Mouse (Mus musculus): ENCODE measurements at regions not wholly inside any gene's neighbourhood (a gene's known extent, or its start where the extent isn't known, plus 50 kb on each side); places are given as distances from the start of the nearest gene placed in this dataset.

DNA sequence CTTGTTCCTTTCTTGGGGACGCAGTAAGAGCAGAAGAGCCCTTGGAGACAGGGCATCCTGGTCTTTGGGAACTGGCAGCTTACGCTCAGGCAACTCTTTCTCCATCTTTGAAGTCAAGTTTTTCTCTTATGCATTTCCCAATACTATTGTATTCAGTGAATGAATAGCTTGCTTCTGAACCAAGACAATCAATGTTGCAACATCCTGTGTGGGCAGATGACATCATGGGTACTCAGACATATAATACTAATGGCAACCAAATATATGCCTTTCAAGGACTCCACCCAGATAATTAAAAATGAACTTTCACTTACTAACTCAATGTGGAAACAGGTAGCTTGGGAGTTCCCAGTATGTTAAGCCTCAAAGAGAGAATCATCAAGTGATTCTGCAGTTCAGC lies 104.6 kb downstream of the Ngf start:
- H3K27ac ChIP-seq (ENCODE audit: low read length) = no peak overlapping the region
- H3K4me3 ChIP-seq (ENCODE audit: low read depth, low read length) = no peak overlapping the region
- WGBS (ENCODE audit: insufficient replicate concordance) = 48% methylated on average over 2 of the region's 2 CpGs
- H3K9ac ChIP-seq (ENCODE audit: low read depth, low read length) = no peak overlapping the region
- no peaks in the 10 kb centered on the region for H3K27me3 ChIP-seq (ENCODE audit: control insufficient read depth, insufficient read depth, low read depth, low read length)
- no peaks in the 10 kb centered on the region for H3K36me3 ChIP-seq (ENCODE audit: control insufficient read depth, insufficient read depth)
- ATAC-seq (ENCODE audit: low read depth) = no peak
- no peaks in the 10 kb centered on the region for H3K4me1 ChIP-seq (ENCODE audit: control insufficient read depth, low read depth, low read length)
- H3K4me2 ChIP-seq (ENCODE audit: low read depth, low read length) = no peak overlapping the region
- no peaks in the 10 kb centered on the region for H3K9me3 ChIP-seq (replicated peaks; ENCODE audit: control insufficient read depth, low read length)

DNA sequence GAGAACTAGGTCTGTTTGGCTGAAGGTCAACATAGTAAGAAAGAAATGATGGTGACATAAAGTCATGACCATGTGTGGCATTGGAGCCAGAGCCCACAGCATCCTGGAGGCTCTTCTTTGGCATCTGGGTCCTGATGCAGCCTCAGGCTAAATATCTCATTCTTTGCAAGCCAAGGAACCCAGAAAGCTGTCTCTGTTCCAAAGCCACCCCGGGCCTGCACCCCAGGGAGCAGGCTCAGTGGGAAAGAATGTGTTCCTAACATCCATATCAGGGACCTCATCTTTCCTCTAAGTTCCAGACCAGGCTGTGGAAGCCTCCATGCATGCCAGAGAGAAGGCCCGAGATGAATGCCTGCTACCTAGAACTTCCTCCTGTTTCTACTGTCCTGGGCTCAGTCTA lies 107.2 kb downstream of the Ngf start:
- H3K4me2 ChIP-seq (ENCODE audit: low read depth, low read length) = no peak overlapping the region
- no peaks in the 10 kb centered on the region for H3K4me1 ChIP-seq (ENCODE audit: control insufficient read depth, low read depth, low read length)
- H3K27me3 ChIP-seq (ENCODE audit: control insufficient read depth, insufficient read depth, low read depth, low read length) = no peaks in the 10 kb centered on the region
- WGBS (ENCODE audit: insufficient replicate concordance) = 48% methylated on average over 2 of the region's 2 CpGs
- no peak overlapping the region for H3K27ac ChIP-seq (ENCODE audit: low read length)
- ATAC-seq (ENCODE audit: low read depth) = no peak
- H3K36me3 ChIP-seq (ENCODE audit: control insufficient read depth, insufficient read depth) = no peaks in the 10 kb centered on the region
- H3K9ac ChIP-seq (ENCODE audit: low read depth, low read length) = no peak overlapping the region
- H3K4me3 ChIP-seq (ENCODE audit: low read depth, low read length) = no peak overlapping the region
- no peaks in the 10 kb centered on the region for H3K9me3 ChIP-seq (replicated peaks; ENCODE audit: control insufficient read depth, low read length)

DNA sequence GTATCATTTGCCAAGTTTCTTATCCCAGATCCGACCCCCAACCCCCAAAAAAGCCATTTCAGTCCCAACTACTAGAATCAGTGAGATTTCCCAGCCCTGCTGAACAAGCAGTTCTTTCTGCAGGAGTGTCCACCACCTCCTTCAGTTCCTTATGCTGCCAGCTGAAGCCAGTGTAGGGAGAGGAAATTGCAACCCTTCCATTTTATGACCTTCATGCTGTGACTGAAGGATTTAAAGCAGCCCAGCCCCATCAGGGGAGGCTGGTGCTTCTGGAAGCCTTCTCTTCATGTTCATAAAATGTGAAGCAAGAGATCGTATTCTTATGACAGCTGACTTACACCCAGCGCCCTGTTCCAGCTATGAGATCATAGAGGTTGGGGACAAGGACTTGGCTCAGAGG lies 112.1 kb downstream of the Ngf start:
- H3K36me3 ChIP-seq (ENCODE audit: control insufficient read depth, insufficient read depth) = no peaks in the 10 kb centered on the region
- no peaks in the 10 kb centered on the region for H3K9me3 ChIP-seq (replicated peaks; ENCODE audit: control insufficient read depth, low read length)
- no peak overlapping the region for H3K9ac ChIP-seq (ENCODE audit: low read depth, low read length)
- no peaks in the 10 kb centered on the region for H3K4me1 ChIP-seq (ENCODE audit: control insufficient read depth, low read depth, low read length)
- H3K27ac ChIP-seq (ENCODE audit: low read length) = no peak overlapping the region
- no peak for ATAC-seq (ENCODE audit: low read depth)
- H3K4me3 ChIP-seq (ENCODE audit: low read depth, low read length) = no peak overlapping the region
- 48% methylated on average over 3 of the region's 3 CpGs for WGBS (ENCODE audit: insufficient replicate concordance)
- no peaks in the 10 kb centered on the region for H3K27me3 ChIP-seq (ENCODE audit: control insufficient read depth, insufficient read depth, low read depth, low read length)
- H3K4me2 ChIP-seq (ENCODE audit: low read depth, low read length) = no peak overlapping the region

DNA sequence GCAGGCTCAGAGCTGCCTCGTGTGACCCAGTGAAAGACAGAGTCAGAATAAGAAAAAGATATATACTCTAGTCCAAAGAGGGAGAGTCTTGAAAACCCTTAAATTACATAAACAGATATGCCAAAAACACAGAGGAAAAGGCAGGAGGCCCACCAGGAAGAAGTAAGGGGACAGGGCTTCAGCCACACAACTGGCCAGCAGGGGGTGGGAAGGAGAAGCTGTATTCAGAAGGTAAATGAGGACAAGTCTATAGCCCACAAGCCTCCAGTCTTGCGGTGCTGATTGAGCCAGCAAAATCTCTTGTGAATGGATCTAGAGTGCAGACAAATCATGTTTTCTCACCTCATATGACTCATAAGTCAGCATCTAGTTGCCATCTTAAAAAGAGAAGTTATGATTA lies 115.4 kb downstream of the Ngf start:
- 66% methylated on average over 2 of the region's 2 CpGs for WGBS (ENCODE audit: insufficient replicate concordance)

DNA sequence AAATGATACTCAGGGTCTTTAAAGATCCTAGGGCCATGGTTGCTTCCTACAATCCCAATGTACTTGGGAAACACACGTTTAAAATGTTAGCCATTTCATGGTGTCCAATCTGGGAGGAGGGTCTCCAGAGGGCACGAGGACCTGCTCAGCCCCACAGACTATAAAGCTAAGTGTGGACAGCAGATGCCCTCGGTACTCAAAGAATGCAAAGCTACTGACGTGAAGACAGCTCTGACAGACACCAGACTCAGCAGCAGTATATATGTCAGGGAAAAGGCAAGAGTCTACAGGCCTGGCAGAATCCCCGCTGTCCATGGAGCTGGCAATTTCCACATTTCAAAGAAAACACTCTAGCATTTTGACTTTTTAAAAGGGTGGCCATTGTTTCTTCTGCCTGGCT lies 116.5 kb downstream of the Ngf start:
- Histone ChIP-seq H3K9ac (ENCODE audit: low read depth, low read length) (no peak overlapping the region), H3K9me3 (replicated peaks; ENCODE audit: control insufficient read depth, low read length) (no peaks in the 10 kb centered on the region), H3K27ac (ENCODE audit: low read length) (no peak overlapping the region), H3K4me1 (ENCODE audit: control insufficient read depth, low read depth, low read length) (no peaks in the 10 kb centered on the region), H3K4me3 (ENCODE audit: low read depth, low read length) (no peak overlapping the region), H3K4me2 (ENCODE audit: low read depth, low read length) (no peak overlapping the region), H3K36me3 (ENCODE audit: control insufficient read depth, insufficient read depth) (no peaks in the 10 kb centered on the region), H3K27me3 (ENCODE audit: control insufficient read depth, insufficient read depth, low read depth, low read length) (no peaks in the 10 kb centered on the region)
- no peak for ATAC-seq (ENCODE audit: low read depth)
- 43% methylated on average over 5 of the region's 5 CpGs for WGBS (ENCODE audit: insufficient replicate concordance)

More for the DNA sequence above, 115.4 kb downstream of the Ngf start:
- Histone ChIP-seq H3K27ac (ENCODE audit: low read length) (no peak overlapping the region), H3K4me1 (ENCODE audit: control insufficient read depth, low read depth, low read length) (no peaks in the 10 kb centered on the region), H3K9me3 (replicated peaks; ENCODE audit: control insufficient read depth, low read length) (no peaks in the 10 kb centered on the region), H3K9ac (ENCODE audit: low read depth, low read length) (no peak overlapping the region), H3K4me2 (ENCODE audit: low read depth, low read length) (no peak overlapping the region), H3K36me3 (ENCODE audit: control insufficient read depth, insufficient read depth) (no peaks in the 10 kb centered on the region), H3K27me3 (ENCODE audit: control insufficient read depth, insufficient read depth, low read depth, low read length) (no peaks in the 10 kb centered on the region), H3K4me3 (ENCODE audit: low read depth, low read length) (no peak overlapping the region)
- no peak for ATAC-seq (ENCODE audit: low read depth)

DNA sequence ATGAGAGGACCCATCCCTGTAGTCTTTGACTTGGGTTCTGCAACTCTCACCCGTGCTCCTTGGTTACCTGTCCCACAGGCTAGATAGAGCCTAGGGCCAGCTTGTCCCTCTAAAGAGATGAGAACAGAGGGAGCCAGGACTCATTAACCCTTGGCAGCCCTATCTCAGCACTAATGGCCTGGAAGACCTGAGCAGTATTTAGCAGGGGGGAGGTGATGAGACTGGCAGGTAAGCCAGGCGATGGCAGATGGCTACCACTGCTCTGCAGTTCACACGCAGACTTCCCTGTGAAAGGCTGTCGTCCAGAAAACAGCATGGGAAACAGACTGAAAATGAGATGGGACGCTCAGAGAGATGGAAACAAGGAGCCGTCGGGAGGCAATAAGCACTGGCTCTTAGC lies 122.3 kb downstream of the Ngf start:
- Histone ChIP-seq H3K36me3 (ENCODE audit: control insufficient read depth, insufficient read depth) (no peaks in the 10 kb centered on the region), H3K27me3 (ENCODE audit: control insufficient read depth, insufficient read depth, low read depth, low read length) (no peaks in the 10 kb centered on the region), H3K4me3 (ENCODE audit: low read depth, low read length) (no peak overlapping the region), H3K4me1 (ENCODE audit: control insufficient read depth, low read depth, low read length) (no peaks in the 10 kb centered on the region), H3K4me2 (ENCODE audit: low read depth, low read length) (no peak overlapping the region), H3K27ac (ENCODE audit: low read length) (no peak overlapping the region), H3K9ac (ENCODE audit: low read depth, low read length) (no peak overlapping the region), H3K9me3 (replicated peaks; ENCODE audit: control insufficient read depth, low read length) (no peaks in the 10 kb centered on the region)
- WGBS (ENCODE audit: insufficient replicate concordance) = 68% methylated on average over 7 of the region's 7 CpGs
- ATAC-seq (ENCODE audit: low read depth) = no peak

GRCm38 (mm10) chr3:102596944-102597551 lies 127.3 kb downstream of the Ngf start:
- H3K27me3 ChIP-seq (ENCODE audit: control insufficient read depth, insufficient read depth, low read depth, low read length) = no peaks in the 10 kb centered on the region
- 64% methylated on average over 4 of the region's 4 CpGs for WGBS (ENCODE audit: insufficient replicate concordance)
- H3K27ac ChIP-seq (ENCODE audit: low read length) = no peak overlapping the region
- ATAC-seq (ENCODE audit: low read depth) = no peak
- no peak overlapping the region for H3K9ac ChIP-seq (ENCODE audit: low read depth, low read length)
- H3K4me1 ChIP-seq (ENCODE audit: control insufficient read depth, low read depth, low read length) = no peaks in the 10 kb centered on the region
- no peak overlapping the region for H3K4me2 ChIP-seq (ENCODE audit: low read depth, low read length)
- no peaks in the 10 kb centered on the region for H3K9me3 ChIP-seq (replicated peaks; ENCODE audit: control insufficient read depth, low read length)
- H3K36me3 ChIP-seq (ENCODE audit: control insufficient read depth, insufficient read depth) = no peaks in the 10 kb centered on the region
- H3K4me3 ChIP-seq (ENCODE audit: low read depth, low read length) = no peak overlapping the region

DNA sequence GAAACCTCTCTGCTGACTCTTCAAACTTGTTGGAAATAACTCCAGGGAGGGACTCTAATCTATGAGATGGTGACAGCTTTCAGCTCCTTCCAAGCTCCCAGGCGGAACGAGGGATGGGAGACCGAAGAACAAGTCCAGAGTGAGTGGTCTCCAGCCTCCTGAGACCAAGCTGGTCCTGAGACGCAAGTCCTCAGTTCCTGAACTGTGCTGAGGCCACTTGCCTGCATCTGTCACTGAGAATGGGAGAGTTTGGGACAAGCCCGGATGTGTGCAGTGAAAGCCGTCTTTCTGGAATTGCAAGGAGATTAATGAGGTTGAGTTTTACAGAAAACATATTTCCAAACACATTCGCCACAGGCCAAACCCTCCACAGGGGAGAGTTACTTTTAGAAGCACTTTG lies 129.3 kb downstream of the Ngf start:
- Histone ChIP-seq H3K27ac (ENCODE audit: low read length) (no peak overlapping the region), H3K36me3 (ENCODE audit: control insufficient read depth, insufficient read depth) (no peaks in the 10 kb centered on the region), H3K27me3 (ENCODE audit: control insufficient read depth, insufficient read depth, low read depth, low read length) (no peaks in the 10 kb centered on the region), H3K4me1 (ENCODE audit: control insufficient read depth, low read depth, low read length) (no peaks in the 10 kb centered on the region), H3K9ac (ENCODE audit: low read depth, low read length) (no peak overlapping the region), H3K4me2 (ENCODE audit: low read depth, low read length) (no peak overlapping the region), H3K4me3 (ENCODE audit: low read depth, low read length) (no peak overlapping the region), H3K9me3 (replicated peaks; ENCODE audit: control insufficient read depth, low read length) (no peaks in the 10 kb centered on the region)
- WGBS (ENCODE audit: insufficient replicate concordance) = 67% methylated on average over 7 of the region's 7 CpGs
- no peak for ATAC-seq (ENCODE audit: low read depth)

GRCm38 (mm10) chr3:102602766-102603165 lies 131.6 kb upstream of the Tspan2 start:
- H3K36me3 ChIP-seq (ENCODE audit: control insufficient read depth, insufficient read depth) = no peaks in the 10 kb centered on the region
- ATAC-seq (ENCODE audit: low read depth) = no peak
- 70% methylated on average over 13 of the region's 13 CpGs for WGBS (ENCODE audit: insufficient replicate concordance)
- no peaks in the 10 kb centered on the region for H3K9me3 ChIP-seq (replicated peaks; ENCODE audit: control insufficient read depth, low read length)
- H3K4me1 ChIP-seq (ENCODE audit: control insufficient read depth, low read depth, low read length) = no peaks in the 10 kb centered on the region
- no peak overlapping the region for H3K4me2 ChIP-seq (ENCODE audit: low read depth, low read length)
- H3K27ac ChIP-seq (ENCODE audit: low read length) = no peak overlapping the region
- H3K9ac ChIP-seq (ENCODE audit: low read depth, low read length) = no peak overlapping the region
- no peaks in the 10 kb centered on the region for H3K27me3 ChIP-seq (ENCODE audit: control insufficient read depth, insufficient read depth, low read depth, low read length)
- no peak overlapping the region for H3K4me3 ChIP-seq (ENCODE audit: low read depth, low read length)
